Mouse (Mus musculus) olfactory bulb, adult 2 months (tissue): Measurements from ENCODE around the gene Spcs3.

Experiments
- CTCF ChIP-seq: fragments of 200-500 bp; IDR thresholded peaks from 2 replicates; pipeline ENCODE4 v1.5.1; 2012; ENCODE audit warnings: low read depth, mild to moderate bottlenecking, low read length, moderate library complexity; ENCODE audit not compliant: insufficient read depth
- POLR2A ChIP-seq: fragments of 200-500 bp; IDR thresholded peaks from 2 replicates; pipeline ENCODE4 v1.6.1; 2012; ENCODE audit warnings: mild to moderate bottlenecking, low read depth, low read length, moderate library complexity; ENCODE audit not compliant: insufficient read depth

DNA sequence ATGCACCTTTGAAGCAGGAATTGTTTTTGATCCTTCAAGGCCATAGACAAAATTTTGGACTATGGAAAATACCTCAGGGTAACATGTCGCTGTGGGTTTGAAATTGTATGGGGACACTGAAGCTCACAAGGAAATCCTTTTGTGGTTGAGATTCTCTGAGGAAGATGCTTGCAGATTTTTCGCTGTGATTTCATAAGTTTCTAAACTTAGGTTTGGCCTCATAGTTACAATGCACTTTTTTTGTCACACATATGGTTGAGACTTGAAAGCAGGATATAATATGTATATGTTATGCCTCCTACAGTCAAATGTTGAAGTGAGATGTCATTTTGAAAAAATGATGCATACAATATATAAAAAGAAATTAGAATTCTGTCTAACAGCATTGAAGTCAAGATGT is 25.1 kb upstream of the Spcs3 start:
- TF ChIP-seq CTCF (no peak), POLR2A (no peak)
